Mouse (Mus musculus): ENCODE measurements around the gene Tpst2.
A peak's percentile ranks its signal among the peaks of the same experiment; 100 is the strongest.

Gene Tpst2

DNA sequence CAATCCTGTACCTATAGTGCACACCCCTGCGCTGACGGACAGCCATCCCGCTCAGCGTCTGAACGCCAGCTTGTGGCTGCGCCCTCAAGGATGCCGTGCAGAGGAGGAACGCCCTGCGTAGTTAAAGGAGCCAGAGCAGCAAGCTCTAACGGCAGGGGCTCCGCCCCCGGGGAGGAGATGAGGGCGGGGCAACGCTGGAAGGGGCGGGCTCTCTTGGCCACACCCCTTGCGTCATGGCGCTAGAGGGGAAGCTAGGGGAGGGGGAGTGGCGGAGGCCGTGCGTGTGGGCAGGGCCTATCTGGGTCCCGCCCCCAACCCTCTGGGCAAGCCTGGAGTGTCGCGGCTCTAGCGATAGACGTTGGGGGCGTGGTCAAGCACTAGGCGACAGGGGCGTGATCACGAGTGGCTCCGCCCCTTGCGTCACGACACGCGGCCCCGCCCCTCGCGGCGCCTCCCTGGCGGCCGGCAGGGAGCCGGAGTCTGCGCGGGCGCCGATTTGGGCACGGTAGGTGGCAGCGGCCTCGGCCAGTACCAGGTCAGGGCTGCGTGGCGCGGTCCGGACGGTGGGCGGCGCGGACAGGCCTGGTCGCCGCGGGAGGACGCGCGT is at the start of gene Tpst2:
Tpst2 (plus strand) TSS at position 425 of the 607 bp plus-strand sequence.
- DNase-seq (ENCODE audit: low spot score in 2 of 2) = peak; percentile 99 to 100

DNA sequence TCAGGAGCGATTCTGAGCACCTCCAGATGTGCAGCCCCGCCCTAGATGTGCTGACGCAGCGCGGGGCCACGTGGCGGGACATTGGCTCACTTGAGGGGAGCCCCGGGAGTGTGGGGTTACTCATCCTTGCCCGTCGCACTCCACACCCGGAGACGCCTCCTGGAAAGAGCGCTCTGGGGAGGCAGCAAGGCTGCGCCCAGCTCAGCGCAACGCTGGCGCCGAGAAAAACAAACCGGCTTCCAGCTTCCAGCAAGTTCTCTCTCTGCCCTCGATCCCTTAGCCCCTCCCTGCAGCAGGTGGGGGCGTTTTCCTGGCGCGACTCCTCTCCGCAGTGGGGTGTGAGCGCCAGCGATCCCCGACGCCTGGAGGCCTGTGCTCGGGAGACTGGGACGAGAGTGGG is 49.1 kb upstream of the Tpst2 start:
- peak; percentile 71 to 76 for DNase-seq (ENCODE audit: low spot score in 2 of 2)

- peak in 1 of 2 experiments; percentile 44 for DNase-seq (ENCODE audit: low spot score in 2 of 2)
Observed at GRCm38 (mm10) chr5:112227898-112228239, 48.6 kb upstream of the Tpst2 start.

GRCm38 (mm10) chr5:112228240-112229076 is 48.0 kb upstream of the Tpst2 start:
- peak; percentile 73 to 75 for DNase-seq (ENCODE audit: low spot score in 2 of 2)

DNA sequence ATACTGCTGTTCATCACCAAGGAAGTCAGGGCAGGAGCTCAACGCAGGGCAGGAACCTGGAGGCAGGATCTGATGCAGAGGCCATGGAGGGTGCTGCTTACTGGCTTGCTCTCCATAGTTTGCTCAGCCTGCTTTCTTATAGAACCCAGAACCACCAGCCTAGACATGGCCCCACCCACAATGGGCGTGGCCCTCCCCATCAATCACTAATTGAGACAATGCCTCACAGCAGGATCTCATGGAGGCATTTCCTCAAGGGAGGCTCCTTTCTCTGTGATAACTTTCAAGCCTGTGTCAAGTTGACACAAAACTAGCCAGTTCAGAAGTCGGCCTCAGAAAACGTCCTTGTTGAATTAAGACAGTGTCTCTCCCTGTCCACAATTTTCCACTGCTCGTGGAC is 40.7 kb upstream of the Tpst2 start:
- no peak for DNase-seq (ENCODE audit: low spot score in 2 of 2)

DNA sequence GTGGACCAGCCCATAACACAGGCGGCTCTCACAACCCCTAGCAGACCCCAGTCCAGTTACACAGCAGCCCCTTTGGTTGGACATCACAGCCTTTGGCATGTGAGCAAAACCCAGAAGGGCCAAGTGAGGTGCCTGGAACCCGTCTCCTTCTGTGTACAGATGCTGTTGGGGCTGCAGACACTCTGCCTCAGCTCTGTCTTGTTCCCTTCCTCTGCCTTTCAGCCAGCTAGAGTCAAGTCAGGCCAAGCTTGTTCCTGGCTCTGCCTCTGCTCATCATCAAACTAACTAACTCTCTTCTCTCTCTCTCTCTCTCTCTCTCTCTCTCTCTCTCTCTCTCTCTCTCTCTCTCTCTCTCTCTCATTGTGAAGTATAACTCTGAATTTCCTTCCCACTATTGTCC is 39.9 kb upstream of the Tpst2 start:
- no peak for DNase-seq (ENCODE audit: low spot score in 2 of 2)

GRCm38 (mm10) chr5:112237439-112237838 is 39.1 kb upstream of the Tpst2 start:
- no peak for DNase-seq (ENCODE audit: low spot score in 2 of 2)

DNA sequence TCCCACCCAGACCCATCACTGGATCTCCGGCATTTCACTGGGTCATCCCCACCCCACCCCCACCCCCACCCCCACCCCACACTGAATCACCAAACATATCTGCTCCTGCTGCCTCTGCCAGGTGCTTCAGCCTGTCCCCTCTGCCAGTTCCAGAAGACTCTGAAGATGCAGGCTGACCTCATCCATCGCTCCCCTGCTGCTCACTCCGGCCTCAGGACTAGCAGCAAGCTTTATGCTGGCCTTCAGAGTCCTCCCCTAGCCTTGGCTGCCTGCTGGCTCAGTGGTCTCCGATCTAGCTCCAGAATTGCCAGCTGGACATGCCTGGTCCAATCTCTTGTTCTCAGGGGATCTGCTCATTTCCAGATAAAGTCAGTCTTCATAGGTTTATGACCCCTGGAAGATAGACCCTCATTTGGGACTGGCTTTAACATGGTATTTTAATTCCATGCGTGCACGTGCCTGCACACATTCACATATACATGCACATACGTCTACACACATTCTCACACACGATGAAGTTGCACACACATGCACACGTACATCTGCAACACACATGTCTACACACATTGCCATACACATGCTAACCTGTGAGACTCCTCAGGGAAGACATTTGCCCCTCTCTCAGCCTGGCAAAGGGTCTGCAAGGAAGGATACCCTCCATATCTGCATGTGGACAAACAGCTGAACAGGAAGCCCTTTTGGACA is 38.5 kb upstream of the Tpst2 start:
- no peak for DNase-seq (ENCODE audit: low spot score in 2 of 2)

DNA sequence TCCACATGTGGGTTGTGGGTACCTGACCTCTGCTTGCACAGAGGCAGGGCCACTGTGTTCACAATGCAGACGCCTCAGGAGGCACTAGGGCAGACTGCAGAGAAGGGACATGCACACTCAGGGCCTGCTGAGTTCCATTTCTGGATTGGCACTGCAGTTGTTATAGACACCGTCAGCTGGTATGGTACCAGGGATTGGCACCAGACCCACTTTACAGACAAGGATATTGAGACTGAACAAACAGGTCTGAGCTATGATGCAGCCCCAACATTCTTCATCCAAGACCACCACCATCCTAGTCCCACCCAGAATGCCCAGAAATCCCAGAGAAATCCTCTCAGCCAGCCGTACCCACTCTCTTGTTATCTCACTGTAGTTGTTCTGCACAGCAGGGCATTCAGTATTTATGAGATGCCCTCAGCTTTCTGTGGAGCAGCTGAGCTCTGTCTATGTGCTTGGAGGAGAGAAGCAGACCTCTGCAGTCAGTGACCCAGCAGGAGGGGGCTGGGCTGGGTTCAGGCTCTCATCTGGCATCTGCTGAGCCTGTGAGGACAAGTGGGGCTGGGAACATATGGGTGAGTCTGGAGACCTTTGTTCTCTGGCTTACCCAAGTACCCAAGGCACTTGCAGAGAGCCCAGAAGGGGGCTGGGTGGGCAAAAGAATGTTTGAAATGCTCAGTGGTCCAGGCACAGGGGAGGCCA is 37.6 kb upstream of the Tpst2 start:
- no peak for DNase-seq (ENCODE audit: low spot score in 2 of 2)

DNA sequence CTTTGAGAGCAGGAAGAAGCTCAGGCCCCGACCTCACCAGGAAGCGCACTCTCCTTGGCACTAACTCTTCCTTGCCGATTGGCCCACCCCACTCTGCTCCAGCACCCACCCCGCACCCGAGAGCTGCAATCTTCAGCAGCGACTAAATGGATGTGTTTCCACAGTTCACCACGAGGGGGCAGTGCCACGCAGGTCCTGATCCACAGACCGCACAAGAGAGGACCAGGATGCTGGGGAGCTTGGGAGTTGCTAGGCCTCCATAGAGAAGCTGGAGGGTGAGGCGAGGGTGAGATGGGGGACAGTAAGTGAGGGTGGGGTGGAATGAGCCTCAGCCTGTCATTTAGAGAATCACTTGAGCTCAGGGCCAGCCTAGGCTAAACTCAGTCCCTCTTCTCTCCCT is 35.7 kb upstream of the Tpst2 start:
- peak; percentile 94 to 97 for DNase-seq (ENCODE audit: low spot score in 2 of 2)

DNA sequence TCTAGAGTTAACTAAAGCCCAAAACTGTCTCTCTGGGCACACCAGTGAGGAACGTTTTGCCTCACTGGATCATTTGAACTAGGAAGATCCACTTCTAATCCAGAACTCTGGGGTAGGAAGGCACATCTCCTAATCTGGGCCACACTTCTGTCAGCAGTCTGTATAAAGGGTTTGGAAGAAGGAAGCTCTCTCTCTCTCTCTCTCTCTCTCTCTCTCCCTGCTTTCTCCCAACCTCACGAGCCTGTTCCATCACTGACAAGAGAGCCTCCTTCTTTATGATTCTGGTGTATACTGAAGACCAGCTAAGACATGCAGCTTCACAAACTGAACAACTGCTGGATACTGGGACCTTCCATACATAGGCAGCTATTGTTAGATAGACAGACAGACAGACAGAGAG is 34.6 kb upstream of the Tpst2 start:
- DNase-seq (ENCODE audit: low spot score in 2 of 2) = no peak

DNA sequence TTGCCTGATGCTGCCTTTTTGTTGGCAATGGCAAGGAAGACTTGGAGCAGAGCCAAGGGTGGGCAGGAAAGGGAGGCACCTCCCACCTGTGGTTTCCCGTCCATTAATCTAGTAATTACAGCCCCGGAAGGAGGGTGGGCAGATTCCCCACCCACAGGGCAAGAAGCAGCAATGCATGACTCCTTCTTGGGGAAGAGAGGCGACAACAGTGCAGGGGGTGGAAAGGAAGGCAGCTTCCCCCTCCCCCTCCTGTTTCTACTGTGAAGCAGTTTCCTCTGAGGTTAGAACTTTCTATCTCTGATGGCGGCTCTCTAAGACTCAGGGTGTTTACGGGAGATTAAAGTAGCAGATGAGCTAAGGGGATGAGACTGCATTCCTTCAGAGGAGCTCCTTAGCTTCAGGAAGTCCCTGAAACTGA is 34.1 kb upstream of the Tpst2 start:
- DNase-seq (ENCODE audit: low spot score in 2 of 2) = no peak

- no peak for DNase-seq (ENCODE audit: low spot score in 2 of 2)
Observed at GRCm38 (mm10) chr5:112243041-112243440, 33.5 kb upstream of the Tpst2 start.

DNA sequence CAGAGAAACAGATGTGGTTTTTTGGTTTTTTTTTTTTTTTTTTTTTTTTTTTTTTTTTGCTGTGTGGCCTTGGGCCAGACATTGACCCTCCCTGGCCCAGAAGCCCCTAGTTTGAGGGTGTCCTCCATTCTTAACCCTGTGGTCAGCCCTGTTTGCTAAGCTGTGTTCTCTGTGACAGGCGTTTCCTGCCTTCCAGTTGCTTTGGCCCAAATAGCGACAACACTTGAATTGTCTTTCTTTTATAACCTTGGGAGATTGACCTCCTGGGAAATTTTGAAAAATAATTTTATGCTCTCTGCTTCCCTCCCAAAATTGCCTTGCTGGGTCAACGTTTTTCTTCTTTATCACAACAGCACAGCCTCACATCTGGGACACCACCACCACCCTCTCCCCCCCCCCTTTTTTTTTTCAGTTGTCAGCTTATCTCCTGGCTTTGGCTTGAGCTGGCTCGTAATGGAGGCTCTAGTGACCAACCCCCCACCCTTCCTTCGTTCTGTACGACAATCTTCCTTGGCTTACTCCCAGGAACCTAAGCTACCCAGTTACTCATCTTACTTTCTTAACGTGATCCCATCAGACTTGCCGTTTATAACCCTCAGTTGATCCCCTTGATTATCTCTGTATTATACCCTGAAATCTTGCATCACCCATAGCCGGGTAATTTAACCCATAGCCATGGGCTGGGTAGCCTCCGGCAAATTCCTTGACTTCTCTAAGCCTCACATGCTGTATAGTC is 32.8 kb upstream of the Tpst2 start:
- no peak for DNase-seq (ENCODE audit: low spot score in 2 of 2)

GRCm38 (mm10) chr5:112244275-112244562 is 32.3 kb upstream of the Tpst2 start:
- DNase-seq (ENCODE audit: low spot score in 2 of 2) = no peak

DNA sequence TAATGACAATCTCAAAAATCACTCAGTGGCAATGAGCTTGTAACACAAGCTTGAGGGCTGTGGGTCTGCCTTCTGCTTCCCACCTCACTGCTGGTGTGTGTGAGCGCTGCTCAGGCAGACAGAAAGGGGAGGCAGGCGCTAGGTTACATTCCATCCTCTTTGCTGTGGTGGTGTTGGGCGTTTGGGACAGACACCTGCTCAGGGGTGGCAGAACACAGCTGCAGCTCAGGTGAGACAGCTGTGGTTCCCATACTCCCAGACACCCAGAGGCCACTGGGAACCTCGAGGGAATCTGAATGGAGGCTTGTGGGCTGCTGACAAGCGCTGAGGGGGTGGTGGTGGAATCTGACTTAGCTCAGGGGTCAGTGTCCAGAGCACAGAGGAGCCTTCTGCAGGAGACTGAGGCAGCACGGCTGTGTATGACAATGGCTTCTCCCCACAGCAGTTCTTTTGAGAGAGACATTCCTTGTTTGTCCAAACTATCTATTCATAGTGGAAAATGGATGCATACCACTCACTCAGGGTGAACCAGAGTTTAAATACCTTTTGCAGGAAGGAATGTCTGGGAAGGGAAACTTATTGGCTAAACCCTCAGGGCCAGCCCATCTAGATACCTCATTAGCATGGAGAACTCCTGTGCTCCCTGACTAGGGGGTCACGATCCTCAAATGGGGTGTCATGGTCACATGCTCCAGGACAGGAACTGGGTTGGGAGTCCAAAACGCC is 31.4 kb upstream of the Tpst2 start:
- no peak for DNase-seq (ENCODE audit: low spot score in 2 of 2)

DNA sequence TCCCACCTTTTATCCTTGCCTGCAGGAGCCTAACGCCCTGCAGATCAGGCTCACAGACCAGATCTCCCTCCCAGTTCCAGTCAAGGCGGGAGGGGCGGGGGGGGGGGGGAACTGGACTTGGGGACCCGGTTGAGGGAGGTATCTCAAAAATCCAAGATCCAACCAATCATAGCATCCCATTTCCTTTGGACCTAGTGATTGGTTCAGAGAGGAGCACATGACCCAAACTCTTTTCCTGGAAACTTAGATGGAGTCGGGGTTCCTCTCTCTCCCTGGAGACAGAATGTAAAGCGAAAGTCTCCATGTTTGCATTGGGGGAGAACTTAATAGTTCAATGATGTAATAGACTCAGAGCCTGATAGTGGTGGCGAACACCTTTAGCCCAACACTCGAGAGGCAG is 29.1 kb upstream of the Tpst2 start:
- DNase-seq (ENCODE audit: low spot score in 2 of 2) = no peak

DNA sequence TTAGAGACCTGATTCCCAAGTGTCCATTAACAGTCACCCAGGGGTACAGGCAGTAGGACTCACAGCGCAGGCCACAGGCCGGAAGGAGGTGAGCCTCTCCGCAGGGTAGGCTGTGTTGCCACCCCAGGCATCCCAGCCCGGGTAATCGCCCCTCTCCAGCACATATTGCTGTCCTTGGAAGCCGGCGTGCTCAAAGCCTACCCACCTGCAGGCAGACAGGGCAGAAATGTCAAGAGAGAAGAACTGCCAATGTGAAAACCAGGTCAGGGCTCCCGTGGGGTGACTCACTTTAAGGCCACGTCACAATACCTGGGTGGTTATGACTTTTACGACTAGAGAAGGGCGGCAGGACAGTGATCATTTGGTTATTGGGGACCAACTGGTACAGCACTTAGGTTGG is 27.4 kb upstream of the Tpst2 start:
- no peak for DNase-seq (ENCODE audit: low spot score in 2 of 2)

DNA sequence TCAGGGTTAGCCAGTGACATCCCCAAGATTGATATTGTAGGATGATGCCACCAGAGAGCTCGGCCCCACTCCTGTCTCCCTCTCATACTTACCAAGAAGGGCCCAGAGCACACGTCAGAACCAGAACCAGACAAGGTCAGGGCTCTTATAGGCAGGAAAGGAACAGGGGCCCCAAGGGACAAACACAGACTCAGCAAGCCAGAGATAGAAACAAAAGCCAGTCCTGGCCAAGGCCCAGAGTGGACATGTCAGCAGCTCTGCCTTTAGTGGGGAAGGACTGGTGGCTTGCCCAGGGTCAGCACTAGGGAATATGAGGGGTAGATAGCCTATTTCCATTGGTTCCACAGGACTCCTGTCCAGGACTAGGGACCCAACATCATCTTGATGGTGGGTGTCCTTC is 24.1 kb upstream of the Tpst2 start, which contains the start of gene Cryba4:
Cryba4 (minus strand) TSS at position 119 of the 400 bp plus-strand sequence.
- no peak for DNase-seq (ENCODE audit: low spot score in 2 of 2)

GRCm38 (mm10) chr5:112253169-112253568 is 23.3 kb upstream of the Tpst2 start:
- no peak for DNase-seq (ENCODE audit: low spot score in 2 of 2)

- DNase-seq (ENCODE audit: low spot score in 2 of 2) = peak; percentile 24 to 55
Observed at GRCm38 (mm10) chr5:112254282-112254806, 22.1 kb upstream of the Tpst2 start.
